Mouse (Mus musculus): ENCODE results near the gene Igtp.
"Not testable (repeated sequence)": the region's sequence is repeated elsewhere in the genome, so short reads cannot be mapped to it uniquely, and the experiment has no call there.

Igtp gene

GRCm38 (mm10) chr11:58199229-58200037 is at the start of gene Igtp, which contains the start of gene Irgm2:
Gene Igtp (plus strand): TSS chr11:58199556.
Gene Irgm2 (plus strand): TSS chr11:58199618.
- in situ Hi-C loops (cut with MboI), result not testable (repeated sequence)

- in situ Hi-C loops (cut with MboI), result no loop called here
Measured at GRCm38 (mm10) chr11:58155458-58155857, 43.9 kb upstream of the Igtp start.

- in situ Hi-C loops (cut with MboI), result no loop called here
Measured at GRCm38 (mm10) chr11:58156871-58157270, 42.5 kb upstream of the Igtp start.

GRCm38 (mm10) chr11:58165072-58165471 is 34.3 kb upstream of the Igtp start:
- in situ Hi-C loops (cut with MboI), result no loop called here

GRCm38 (mm10) chr11:58167822-58168166 is 31.6 kb upstream of the Igtp start:
- in situ Hi-C loops (cut with MboI), result no loop called here

GRCm38 (mm10) chr11:58168167-58168915 is 31.0 kb upstream of the Igtp start, which contains the start of gene Gemin5:
Gene Gemin5 (minus strand): TSS chr11:58168539.
- in situ Hi-C loops (cut with MboI), result no loop called here

- in situ Hi-C loops (cut with MboI), result no loop called here
Measured at GRCm38 (mm10) chr11:58169666-58170065, 29.7 kb upstream of the Igtp start.

- in situ Hi-C loops (cut with MboI), result no loop called here
Measured at GRCm38 (mm10) chr11:58171459-58172091, 27.8 kb upstream of the Igtp start, which contains the start of gene Mrpl22. Gene Mrpl22 (plus strand): TSS chr11:58171661.

GRCm38 (mm10) chr11:58179563-58179962 is 19.8 kb upstream of the Igtp start:
- in situ Hi-C loops (cut with MboI), result no loop called here

GRCm38 (mm10) chr11:58179986-58180385 is 19.4 kb upstream of the Igtp start:
- in situ Hi-C loops (cut with MboI), result loop anchor here (5.0 kb wide), 1 partner anchor 52 kb away; no protein-coding TSS in a partner anchor

GRCm38 (mm10) chr11:58180756-58181155 is 18.6 kb upstream of the Igtp start:
- in situ Hi-C loops (cut with MboI), result loop anchor here (5.0 kb wide), 1 partner anchor 52 kb away; no protein-coding TSS in a partner anchor

GRCm38 (mm10) chr11:58183579-58183978 is 15.8 kb upstream of the Igtp start:
- in situ Hi-C loops (cut with MboI), result loop anchor here (5.0 kb wide), 1 partner anchor 49 kb away; no protein-coding TSS in a partner anchor

- in situ Hi-C loops (cut with MboI), result no loop called here
Measured at GRCm38 (mm10) chr11:58189675-58190074, 9.7 kb upstream of the Igtp start.

- in situ Hi-C loops (cut with MboI), result no loop called here
Measured at GRCm38 (mm10) chr11:58193326-58193725, 6.0 kb upstream of the Igtp start.

GRCm38 (mm10) chr11:58193860-58194520 is 5.4 kb upstream of the Igtp start:
- in situ Hi-C loops (cut with MboI), result no loop called here

- in situ Hi-C loops (cut with MboI), result no loop called here
Measured at GRCm38 (mm10) chr11:58198663-58199062, 693 bp upstream of the Igtp start.

GRCm38 (mm10) chr11:58200226-58200625 is 870 bp downstream of the Igtp start:
- in situ Hi-C loops (cut with MboI), result no loop called here

GRCm38 (mm10) chr11:58201052-58201451 is 1.7 kb downstream of the Igtp start:
- in situ Hi-C loops (cut with MboI), result no loop called here

- in situ Hi-C loops (cut with MboI), result no loop called here
Measured at GRCm38 (mm10) chr11:58210321-58210886, 11.0 kb downstream of the Igtp start.

GRCm38 (mm10) chr11:58211062-58211681 is 11.8 kb downstream of the Igtp start:
- in situ Hi-C loops (cut with MboI), result no loop called here

- in situ Hi-C loops (cut with MboI), result no loop called here
Measured at GRCm38 (mm10) chr11:58211682-58212067, 12.3 kb downstream of the Igtp start.
